Mouse (Mus musculus): Measurements from ENCODE around the gene Urah.

DNA sequence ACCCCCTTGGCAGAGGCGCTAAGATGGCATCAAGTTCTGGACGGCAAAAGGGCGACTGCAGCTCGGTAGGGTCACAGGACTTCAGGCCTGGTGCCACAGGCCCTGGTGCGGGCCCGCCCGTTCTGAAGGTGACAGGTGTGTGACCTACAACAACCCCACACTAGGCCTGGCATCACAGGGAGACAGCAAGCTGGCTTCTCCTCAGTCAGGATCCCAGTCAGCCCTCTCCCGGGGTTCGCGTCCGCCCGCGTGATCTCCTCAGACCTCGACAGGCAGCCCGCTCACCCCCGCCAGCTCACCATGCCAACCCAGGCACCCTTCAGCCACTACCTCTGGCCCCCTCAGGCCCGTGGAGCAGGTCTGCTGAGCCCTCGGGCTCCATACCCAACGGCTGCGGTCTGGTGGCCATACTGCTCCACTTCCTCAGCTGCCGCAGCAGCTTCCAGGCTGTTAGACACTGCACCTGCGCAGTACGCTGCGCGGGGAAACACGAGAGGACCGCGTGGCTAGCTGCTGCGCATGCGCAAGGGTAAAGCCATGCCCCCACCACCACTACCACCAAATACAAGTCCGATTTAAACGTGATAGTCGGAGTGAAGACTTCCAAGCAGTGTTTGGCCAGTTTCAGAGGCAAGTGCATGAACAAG is 47.3 kb upstream of the Urah start, which contains the start of gene Syce1:
- TF ChIP-seq CTCF (IDR thresholded peaks at IDR 0.05; ENCODE audit: low read depth) (no peak), EP300 (IDR thresholded peaks at IDR 0.05; ENCODE audit: low read depth) (no peak)

Data from liver, postnatal 0 days (tissue).